Mouse (Mus musculus): ENCODE data around the gene Acot12.

Acot12 gene

GRCm38 (mm10) chr13:91741280-91742047 is at the start of gene Acot12:
Acot12 (plus strand) TSS chr13:91741512.
- DNase-seq (ENCODE audit: low read depth) = peak; percentile 30

GRCm38 (mm10) chr13:91693615-91694014 is 47.7 kb upstream of the Acot12 start:
- no peak for DNase-seq (ENCODE audit: low read depth)

DNA sequence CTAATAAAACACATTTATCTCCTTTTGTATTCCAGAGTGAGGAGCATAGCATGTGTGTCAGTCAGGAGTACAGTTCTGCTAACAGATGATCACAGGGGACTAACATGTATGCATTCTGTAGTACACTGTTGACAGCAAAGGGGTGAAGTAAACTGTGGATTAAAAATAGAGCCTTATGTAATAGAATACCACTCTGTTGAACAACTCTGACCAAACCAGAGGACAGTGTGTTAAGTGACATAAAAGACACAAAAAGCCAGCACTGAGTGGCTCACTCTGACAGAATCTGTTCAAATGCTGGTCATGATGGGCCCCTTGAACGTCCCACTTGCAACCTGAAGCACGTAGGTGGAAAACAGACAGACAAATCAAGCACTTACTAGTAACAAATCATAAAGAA is 45.9 kb upstream of the Acot12 start:
- DNase-seq (ENCODE audit: low read depth) = no peak

- DNase-seq (ENCODE audit: low read depth) = peak; percentile 31
Measured at GRCm38 (mm10) chr13:91696109-91696645, 45.1 kb upstream of the Acot12 start.

DNA sequence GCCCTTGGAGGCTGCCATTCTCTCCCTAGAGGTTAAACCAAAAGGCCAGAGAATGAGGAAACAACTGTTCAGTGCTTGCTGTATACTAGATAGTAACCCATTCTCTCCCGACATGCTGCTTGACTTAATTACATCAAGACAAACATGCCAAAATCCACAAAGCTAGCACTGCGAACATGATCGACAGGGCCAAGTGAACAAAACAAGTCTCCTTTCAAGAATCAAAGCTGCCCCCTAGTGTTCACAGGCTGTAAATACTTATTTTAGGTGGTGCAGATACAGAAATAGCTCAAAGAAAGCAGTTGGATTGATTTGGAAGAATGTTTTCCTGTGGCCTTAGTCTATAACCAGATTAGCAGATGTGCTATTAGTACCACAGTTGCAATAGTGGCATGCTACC is 44.3 kb upstream of the Acot12 start:
- peak; percentile 66 for DNase-seq (ENCODE audit: low read depth)

GRCm38 (mm10) chr13:91702337-91702736 is 39.0 kb upstream of the Acot12 start:
- DNase-seq (ENCODE audit: low read depth) = no peak

- DNase-seq (ENCODE audit: low read depth) = no peak
Measured at GRCm38 (mm10) chr13:91719487-91719886, 21.8 kb upstream of the Acot12 start.

DNA sequence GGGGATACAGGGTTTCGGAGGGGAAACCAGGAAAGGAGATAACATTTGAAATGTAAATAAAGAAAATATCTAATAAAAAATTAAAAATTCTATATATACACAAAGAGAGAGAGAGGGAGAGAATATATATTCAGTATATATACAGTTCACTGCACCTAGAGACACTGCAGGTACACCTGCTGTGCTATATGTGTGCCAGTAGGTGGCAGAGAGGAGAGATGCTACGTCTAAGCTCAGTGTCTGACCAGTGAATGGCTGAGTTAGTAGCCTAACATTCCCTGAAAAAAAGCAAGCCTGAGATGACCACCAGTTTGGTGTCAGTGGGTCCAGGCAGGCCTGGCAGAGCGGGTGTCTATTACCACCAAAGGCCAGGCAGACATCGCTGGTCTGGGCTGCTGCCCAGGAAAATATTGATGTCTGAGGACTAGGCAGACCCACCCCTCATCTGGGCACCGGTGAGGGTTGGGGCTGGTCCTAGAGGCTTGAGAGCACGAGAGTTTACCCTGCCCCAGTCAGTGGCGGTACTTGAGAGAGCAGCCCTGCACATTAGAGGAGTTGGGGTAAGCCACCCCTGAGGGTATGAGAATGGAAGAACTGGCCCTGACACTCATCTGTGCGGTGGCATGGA is 18.1 kb upstream of the Acot12 start:
- DNase-seq (ENCODE audit: low read depth) = no peak

- DNase-seq (ENCODE audit: low read depth) = no peak
Measured at GRCm38 (mm10) chr13:91723736-91724119, 17.6 kb upstream of the Acot12 start.

DNA sequence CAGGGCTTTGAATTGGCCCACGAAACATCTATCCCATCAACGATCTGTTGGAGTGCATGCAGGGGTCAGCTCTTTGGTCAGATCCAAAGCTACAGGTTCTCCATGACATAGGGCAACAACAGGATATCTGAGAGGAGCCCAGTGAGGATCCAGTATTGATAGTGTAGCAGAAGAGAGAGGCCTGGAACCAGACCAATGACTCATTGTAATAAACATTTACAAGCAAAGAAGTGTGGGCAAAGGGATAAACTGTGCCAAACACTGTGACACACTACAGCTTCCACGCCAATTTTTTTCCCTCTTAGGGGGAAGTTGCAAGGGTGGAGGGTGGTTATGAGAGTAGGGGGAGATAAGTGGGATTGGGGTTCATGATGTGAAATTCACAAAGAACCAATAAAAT is 17.1 kb upstream of the Acot12 start:
- DNase-seq (ENCODE audit: low read depth) = peak; percentile 73

- DNase-seq (ENCODE audit: low read depth) = no peak
Measured at GRCm38 (mm10) chr13:91725130-91725529, 16.2 kb upstream of the Acot12 start.

GRCm38 (mm10) chr13:91727899-91728298 is 13.4 kb upstream of the Acot12 start:
- DNase-seq (ENCODE audit: low read depth) = no peak

DNA sequence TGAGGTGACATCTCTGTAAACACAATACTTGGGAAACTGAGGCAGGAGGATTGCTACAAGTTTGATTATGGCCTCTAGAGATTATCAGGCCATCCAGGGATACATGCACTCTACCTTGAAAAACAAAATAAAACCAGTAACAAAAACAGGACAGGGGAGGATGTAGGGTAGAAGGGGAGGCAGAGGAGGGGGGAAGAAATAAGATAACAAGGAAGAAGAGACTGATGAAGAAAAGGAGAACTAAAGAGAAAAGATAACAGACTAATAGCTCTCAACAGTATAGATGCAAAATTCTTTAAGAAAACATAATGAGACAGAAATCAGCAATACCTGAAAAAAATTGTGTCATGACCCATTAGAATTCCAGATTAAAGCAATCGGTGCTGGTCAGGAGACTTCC is 4.1 kb upstream of the Acot12 start:
- DNase-seq (ENCODE audit: low read depth) = no peak

DNA sequence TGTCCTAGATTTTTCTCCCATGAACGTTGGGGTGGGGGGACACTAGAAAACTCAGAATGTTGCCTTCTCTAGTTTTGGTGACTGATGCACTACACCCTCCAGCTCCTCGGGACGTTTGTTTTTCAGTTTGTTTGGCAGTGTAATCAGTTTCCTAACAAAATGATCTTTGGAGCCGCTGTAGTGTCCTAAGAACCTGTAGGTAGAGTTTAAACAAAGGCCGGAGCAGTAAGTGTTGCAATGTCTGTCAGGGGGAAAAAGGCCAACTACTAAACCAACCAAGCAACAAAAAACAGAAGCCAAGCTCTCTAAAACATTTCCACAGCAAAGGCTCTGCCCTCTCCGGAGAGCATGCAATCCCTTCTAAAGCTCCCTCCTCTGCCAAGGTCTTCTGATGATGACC is 461 bp upstream of the Acot12 start:
- DNase-seq (ENCODE audit: low read depth) = no peak

DNA sequence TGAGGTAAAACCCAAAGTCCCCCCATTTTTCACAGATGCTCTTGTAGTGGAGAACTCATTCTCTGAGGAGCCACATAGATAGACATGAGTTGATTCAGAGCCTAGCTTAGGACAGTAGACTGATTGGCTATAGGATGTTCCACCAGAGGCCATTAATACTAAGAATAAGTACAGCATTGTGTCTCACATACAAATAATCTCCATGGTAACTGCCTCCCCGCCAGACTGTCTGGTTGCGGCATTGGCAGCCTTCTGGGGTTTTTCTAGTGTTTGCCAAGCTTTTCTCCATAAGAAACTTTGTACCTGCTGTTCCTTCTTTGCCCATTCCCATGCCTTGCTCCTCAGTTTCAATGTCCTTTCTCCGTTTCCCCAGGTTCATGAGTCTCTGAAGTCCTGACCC is 1.9 kb downstream of the Acot12 start:
- no peak for DNase-seq (ENCODE audit: low read depth)

DNA sequence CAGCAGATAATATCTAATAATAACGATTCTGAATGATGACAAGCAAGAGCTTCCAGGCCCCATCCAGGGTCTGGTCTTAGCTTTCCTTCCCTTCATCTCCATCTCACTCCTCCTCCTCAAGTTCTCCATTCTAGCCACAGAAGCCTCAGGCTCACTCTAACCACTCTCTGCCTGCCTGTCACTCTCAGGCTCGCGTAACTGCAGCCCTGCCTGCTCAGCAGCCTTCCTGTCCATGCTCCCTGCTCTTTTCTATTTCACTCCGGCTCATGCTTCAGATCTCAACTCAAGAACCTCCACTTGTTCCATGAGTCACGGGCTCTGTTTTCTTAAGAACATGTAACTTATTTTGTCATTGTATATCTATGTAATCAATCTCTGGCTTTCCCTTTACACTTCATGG is 5.2 kb downstream of the Acot12 start:
- no peak for DNase-seq (ENCODE audit: low read depth)

GRCm38 (mm10) chr13:91748401-91748800 is 7.1 kb downstream of the Acot12 start:
- DNase-seq (ENCODE audit: low read depth) = no peak

GRCm38 (mm10) chr13:91749981-91750380 is 8.7 kb downstream of the Acot12 start:
- DNase-seq (ENCODE audit: low read depth) = no peak

GRCm38 (mm10) chr13:91753724-91754123 is 12.4 kb downstream of the Acot12 start:
- no peak for DNase-seq (ENCODE audit: low read depth)

- DNase-seq (ENCODE audit: low read depth) = no peak
Measured at GRCm38 (mm10) chr13:91754762-91755161, 13.4 kb downstream of the Acot12 start.

GRCm38 (mm10) chr13:91756230-91756629 is 14.9 kb downstream of the Acot12 start:
- DNase-seq (ENCODE audit: low read depth) = peak; percentile 52

GRCm38 (mm10) chr13:91758316-91759048 is 17.2 kb downstream of the Acot12 start:
- no peak for DNase-seq (ENCODE audit: low read depth)

DNA sequence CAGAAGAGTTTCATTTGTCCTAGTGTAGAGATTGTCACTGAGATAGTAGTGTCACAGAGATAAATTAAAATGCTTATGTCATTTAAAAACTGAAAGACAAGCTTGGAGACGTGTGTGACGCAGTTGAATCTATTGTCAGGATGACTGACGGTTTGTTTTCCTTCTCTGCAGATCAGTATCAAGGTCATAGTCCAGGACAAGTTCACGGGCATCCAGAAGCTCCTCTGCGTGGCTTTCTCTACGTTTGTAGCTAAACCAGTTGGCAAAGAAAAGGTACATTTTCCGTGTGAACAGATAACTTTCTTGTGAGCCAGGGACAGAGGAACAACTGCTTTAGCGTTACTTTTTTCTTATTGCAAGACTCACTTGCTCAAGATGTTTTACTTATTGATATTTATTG is 18.5 kb downstream of the Acot12 start:
- DNase-seq (ENCODE audit: low read depth) = no peak
